Mouse (Mus musculus) ovary, postnatal 10 days (tissue): ENCODE measurements around the gene Zdhhc16.
A peak's percentile ranks its signal among the peaks of the same experiment; 100 is the strongest.
"Not testable (repeated sequence)": the region's sequence is repeated elsewhere in the genome, so short reads cannot be mapped to it uniquely, and the experiment has no call there.

Experiments used
- DNase-seq: peaks from one replicate; pipeline ENCODE4 v3.0.0; 2022; ENCODE audit warnings: low spot score

Zdhhc16 gene

GRCm38 (mm10) chr19:41913774-41914591, 19.3 kb upstream of the Zdhhc16 start:
- DNase-seq: no peak

- DNase-seq: not testable (repeated sequence)
Observed at GRCm38 (mm10) chr19:41914592-41914882, 18.7 kb upstream of the Zdhhc16 start.

GRCm38 (mm10) chr19:41915294-41915693, 18.0 kb upstream of the Zdhhc16 start:
- DNase-seq: no peak

- DNase-seq: no peak
Observed at GRCm38 (mm10) chr19:41916853-41917252, 16.4 kb upstream of the Zdhhc16 start.

- no peak for DNase-seq
Observed at GRCm38 (mm10) chr19:41919471-41919870, 13.8 kb upstream of the Zdhhc16 start.

GRCm38 (mm10) chr19:41920412-41921067, 12.7 kb upstream of the Zdhhc16 start:
- no peak for DNase-seq

GRCm38 (mm10) chr19:41932686-41933085, 594 bp upstream of the Zdhhc16 start:
- no peak for DNase-seq

GRCm38 (mm10) chr19:41934124-41934523, 844 bp downstream of the Zdhhc16 start:
- no peak for DNase-seq

GRCm38 (mm10) chr19:41935921-41936320, 2.6 kb downstream of the Zdhhc16 start:
- no peak for DNase-seq

- no peak for DNase-seq
Observed at GRCm38 (mm10) chr19:41938539-41938938, 5.3 kb downstream of the Zdhhc16 start.

GRCm38 (mm10) chr19:41943841-41944240, 10.6 kb downstream of the Zdhhc16 start:
- DNase-seq: no peak

- DNase-seq: no peak
Observed at GRCm38 (mm10) chr19:41952287-41952686, 19.0 kb downstream of the Zdhhc16 start.

- no peak for DNase-seq
Observed at GRCm38 (mm10) chr19:41953574-41953973, 20.3 kb downstream of the Zdhhc16 start.

- no peak for DNase-seq
Observed at GRCm38 (mm10) chr19:41969618-41970017, 36.3 kb downstream of the Zdhhc16 start.

GRCm38 (mm10) chr19:41973891-41974794, 40.9 kb downstream of the Zdhhc16 start:
- no peak for DNase-seq

- DNase-seq: peak; percentile 20
Observed at GRCm38 (mm10) chr19:41980422-41980818, 47.1 kb downstream of the Zdhhc16 start.

- DNase-seq: peak; percentile 94
Observed at GRCm38 (mm10) chr19:41980819-41981594, 47.7 kb downstream of the Zdhhc16 start, which contains the start of gene Mms19. Mms19 (minus strand) TSS chr19:41981157.

GRCm38 (mm10) chr19:41981595-41981927, 48.3 kb downstream of the Zdhhc16 start, which contains the start of gene Ubtd1:
Ubtd1 (plus strand) TSS chr19:41981763.
- DNase-seq: no peak

GRCm38 (mm10) chr19:41981931-41982790, 48.9 kb downstream of the Zdhhc16 start:
- DNase-seq: peak; percentile 38

GRCm38 (mm10) chr19:41982791-41983150, 49.5 kb downstream of the Zdhhc16 start:
- no peak for DNase-seq

- DNase-seq: no peak
Observed at GRCm38 (mm10) chr19:41985994-41986393, 52.7 kb downstream of the Zdhhc16 start.
